Mouse (Mus musculus) heart, postnatal 14 days (tissue): ENCODE data around the gene Samd3. TPM values are rescaled to one million over a fixed set of nuclear protein-coding genes. Genes with fewer than 3 reads are reported as not detected.

ENCODE experiments used
- DNase-seq, 2 experiments: peaks; one replicate each; pipeline ENCODE4 v3.0.0; 2021 to 2022
- intact Hi-C: fragments of 180-260 bp; cut with DNase I; formaldehyde crosslinking; loops from one replicate; pipeline ENCODE4 v1.15.1; 2025
- long read RNA-seq, 2 experiments: library from polyadenylated mRNA; stranded (forward); transcript quantifications; one replicate each; pipeline ENCODE4 v2.0.0; 2021
- total RNA-seq, 2 experiments: library from RNA; stranded (reverse); gene quantifications; 2 replicates each; pipeline ENCODE4 v1.2.3; 2021

Gene Samd3
- total RNA-seq: not detected
- long read RNA-seq, experiment 1: 0 reads
- long read RNA-seq, experiment 2: 0 reads

GRCm38 (mm10) chr10:26229488-26229887, at the start of gene Samd3:
Gene Samd3, plus strand, starts transcription at chr10:26229707.
- no peak for DNase-seq
- intact Hi-C loops: no loop called here

DNA sequence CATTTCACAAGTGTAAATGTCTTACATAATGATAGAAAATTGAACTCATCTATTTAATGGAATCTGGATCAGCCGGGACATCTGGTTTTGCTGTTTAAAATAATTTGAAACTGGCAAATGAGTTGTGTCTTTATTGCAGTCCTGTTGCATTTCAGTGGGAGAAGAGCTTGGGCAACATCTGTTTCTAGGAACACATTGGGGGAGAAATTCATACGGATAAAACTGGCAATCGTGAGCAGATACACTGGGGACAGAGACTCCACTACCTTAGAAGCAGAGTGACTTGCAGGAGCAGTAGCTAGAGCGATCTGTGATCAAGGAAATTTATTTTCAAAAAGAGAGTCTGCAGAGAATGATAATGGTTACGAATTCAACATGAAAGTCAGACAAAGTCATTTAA, 44.2 kb upstream of the Samd3 start:
- intact Hi-C loops: no loop called here

DNA sequence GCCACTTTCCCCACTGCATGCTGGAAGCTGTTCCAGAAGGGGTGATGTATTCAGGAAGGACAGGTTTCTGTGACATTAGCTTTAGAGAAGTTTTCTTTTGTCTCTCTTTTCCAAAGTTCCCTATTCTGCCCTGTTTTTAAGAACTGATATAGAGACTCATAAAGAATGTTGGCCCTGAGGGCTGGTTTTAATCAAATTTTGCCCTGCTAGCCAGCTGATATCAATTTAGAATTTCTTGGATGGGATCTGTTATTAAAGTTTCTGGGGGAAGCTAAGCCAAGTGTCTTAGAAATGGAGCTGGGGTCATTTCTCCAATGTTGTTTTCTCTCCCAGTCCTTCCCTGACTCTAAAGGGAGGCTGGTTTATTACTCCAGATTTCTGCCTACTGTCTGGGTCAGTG, 38.7 kb upstream of the Samd3 start:
- no peak for DNase-seq
- intact Hi-C loops: no loop called here

More for the DNA sequence above, 44.2 kb upstream of the Samd3 start:
- DNase-seq: no peak

DNA sequence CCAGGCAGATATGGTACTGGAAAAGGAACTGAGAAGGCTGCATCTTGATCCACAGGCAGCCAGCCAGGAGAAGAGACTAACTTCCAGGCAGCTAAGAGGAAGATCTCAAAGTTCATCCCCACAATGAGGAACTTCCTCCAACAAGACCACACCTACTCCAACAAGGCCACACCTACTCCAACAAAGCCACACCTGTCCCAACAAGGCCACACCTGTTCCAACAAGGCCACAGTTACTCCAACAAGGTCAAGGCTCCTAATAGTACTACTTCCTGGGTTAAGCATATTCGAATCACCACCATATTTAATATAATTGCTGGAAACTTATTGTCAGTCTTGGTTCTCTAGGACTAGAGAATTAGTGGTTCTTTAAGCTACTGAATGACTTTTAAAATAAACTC, 34.6 kb upstream of the Samd3 start:
- DNase-seq: no peak
- intact Hi-C loops: no loop called here

DNA sequence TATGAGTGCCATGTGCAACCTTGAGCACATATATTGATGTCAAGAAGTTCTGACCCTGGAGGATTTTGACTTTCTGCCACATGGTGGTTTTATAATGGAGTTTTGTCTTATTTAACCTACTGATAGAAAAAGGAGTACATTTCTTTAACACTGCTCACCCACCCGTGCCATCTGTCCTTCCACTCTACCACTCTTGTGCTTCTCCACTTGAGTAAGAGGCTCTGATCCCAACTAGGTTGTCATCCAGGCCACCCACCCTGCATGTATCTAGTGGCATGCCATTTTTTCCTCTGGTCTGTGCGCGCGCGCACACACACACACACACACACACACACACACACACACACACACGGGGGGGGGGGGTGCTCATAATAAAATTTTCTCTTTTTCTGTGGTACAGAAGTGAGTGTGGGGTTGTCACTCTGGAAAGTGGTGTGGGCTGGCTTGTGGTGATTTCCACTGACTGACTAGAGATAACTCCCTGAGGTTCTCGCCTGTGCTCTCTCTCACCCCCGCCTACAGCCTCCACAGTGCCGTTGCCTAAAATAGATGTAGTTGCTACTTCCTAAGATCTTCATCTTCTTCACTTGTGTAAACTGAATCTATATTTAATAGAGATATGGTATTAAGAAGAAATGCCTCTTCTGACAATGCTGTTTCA, 26.7 kb upstream of the Samd3 start:
- no peak for DNase-seq
- intact Hi-C loops: no loop called here

- intact Hi-C loops: no loop called here
Measured at GRCm38 (mm10) chr10:26220729-26221128, 8.8 kb upstream of the Samd3 start.

DNA sequence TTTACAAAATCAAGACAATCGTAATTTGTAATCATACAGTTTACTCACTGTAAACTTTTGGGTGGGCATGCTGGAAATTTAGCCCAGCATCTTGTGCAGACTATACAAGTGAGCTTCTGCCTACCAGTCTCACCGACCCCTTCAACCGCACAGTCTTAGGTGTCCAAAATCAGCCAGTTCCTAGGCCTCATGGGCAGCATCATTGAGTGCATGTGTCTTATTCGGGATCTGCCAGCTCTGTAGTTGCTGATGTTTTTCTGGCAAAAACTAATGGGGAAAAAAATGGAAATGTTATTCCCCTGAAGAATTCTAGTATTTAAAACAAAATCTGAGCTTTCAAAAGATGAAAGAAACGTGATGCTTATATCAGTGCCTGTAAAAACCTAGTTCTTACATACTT, 3.3 kb upstream of the Samd3 start:
- DNase-seq: no peak
- intact Hi-C loops: no loop called here

More at GRCm38 (mm10) chr10:26220729-26221128, 8.8 kb upstream of the Samd3 start:
- DNase-seq: no peak

DNA sequence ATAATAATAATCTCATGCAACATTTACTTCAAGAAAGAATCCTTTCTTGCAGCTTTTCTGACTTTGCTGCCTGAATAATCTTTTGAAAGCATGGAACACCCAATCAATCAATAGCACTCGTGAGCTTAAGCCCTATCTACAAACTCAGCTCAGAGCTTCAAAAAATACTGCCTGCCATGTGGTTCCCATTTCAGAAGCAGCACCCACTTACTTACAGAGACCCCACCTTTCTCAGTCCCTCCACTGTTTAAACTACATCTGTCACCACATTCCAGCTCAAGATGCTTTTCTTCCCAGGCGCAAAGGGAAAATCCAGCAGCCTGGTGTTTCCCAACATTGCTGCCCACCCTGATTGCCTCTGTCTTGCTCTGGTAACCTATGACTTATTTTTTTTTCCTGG, 2.8 kb upstream of the Samd3 start:
- no peak for DNase-seq
- intact Hi-C loops: no loop called here

GRCm38 (mm10) chr10:26228187-26228586, 1.3 kb upstream of the Samd3 start:
- no peak for DNase-seq
- intact Hi-C loops: no loop called here

DNA sequence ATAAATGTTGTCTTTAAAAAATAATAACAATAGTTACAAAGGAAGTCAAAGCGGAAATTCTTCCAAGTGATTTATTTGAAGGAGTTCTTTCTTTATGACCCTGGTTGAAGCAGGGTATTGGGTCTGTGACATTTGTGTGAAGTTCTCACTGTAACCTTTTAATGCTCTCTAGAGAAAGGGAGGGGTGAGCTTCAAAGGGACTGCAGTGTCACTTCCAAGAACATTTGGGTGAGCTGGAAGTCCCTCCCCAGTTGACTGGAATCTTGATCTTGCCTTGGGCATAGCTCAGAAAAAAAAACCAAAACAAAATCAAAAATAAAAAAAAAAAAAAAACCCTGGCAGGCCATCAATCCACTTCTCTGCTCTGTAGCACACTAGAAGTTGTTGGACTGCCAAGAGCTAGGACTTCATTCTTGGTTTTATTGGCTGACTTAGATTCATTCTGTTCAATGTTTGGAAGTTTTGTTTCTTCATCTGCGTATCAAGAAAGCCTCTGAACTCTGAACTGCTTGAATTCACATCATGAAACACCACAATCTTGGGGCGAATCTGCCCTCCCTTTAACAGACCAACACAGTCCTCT, 2.7 kb downstream of the Samd3 start:
- intact Hi-C loops: no loop called here

GRCm38 (mm10) chr10:26238559-26238958, 9.1 kb downstream of the Samd3 start:
- intact Hi-C loops: no loop called here
- no peak for DNase-seq

More for the DNA sequence above, 2.7 kb downstream of the Samd3 start:
- DNase-seq: no peak

DNA sequence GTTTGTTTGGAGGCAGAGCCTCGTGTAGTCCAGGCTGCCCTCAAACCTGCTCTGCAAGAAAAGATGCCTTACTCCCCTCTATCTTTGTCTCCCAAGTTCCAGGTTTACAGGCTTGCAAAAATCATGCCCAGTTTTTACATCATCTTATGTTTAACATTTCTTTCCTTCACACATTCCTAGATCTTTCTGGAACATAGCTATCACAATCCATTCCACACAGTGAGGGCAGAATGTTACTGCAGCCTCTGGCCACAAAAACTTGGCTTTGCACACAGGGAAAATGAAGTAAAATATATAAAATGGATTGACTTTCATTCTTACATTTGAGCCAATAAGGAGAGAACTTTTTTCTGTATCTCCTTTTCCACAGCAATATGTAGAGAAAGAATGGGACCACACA, 9.6 kb downstream of the Samd3 start:
- intact Hi-C loops: no loop called here
- DNase-seq: no peak

DNA sequence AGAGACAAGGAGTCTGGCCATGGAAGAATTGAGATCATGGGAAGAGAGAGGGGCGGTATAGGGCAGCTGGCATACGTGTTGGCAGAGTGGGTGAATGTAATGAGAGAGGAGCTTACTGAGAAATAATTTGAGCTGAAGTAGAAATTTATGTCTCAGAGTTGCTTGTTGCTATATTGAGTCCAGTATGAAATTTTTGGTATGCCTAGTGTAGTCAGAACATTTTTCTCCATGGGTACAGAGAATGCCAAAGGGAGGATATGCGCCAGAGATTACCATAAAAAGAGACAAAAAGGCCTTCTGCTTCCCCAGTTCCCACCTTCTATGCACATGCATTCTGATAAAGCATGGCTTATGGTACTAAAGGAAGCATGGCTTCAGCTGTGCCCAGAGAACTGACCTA, 13.7 kb downstream of the Samd3 start:
- intact Hi-C loops: no loop called here
- no peak for DNase-seq

DNA sequence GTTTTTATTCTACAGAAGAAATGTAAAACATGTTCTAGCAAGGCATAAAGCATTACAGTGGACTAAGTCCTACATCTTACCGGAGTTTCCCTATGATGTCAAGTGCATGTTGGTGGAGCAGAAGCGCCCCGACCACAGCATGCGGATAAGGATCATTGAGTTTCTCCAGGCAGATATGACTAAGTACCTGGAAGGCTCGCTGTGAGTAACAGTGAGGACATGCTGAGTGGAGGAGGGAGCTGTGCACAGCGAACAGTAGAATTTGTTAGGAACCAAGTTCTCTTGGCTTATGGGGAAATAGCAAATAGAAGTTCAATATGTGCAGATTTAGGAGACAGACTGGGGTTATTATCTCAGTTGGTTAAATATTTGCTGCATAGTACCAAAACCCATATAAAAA, 15.0 kb downstream of the Samd3 start:
- no peak for DNase-seq
- intact Hi-C loops: no loop called here

GRCm38 (mm10) chr10:26249426-26250165, 20.1 kb downstream of the Samd3 start:
- intact Hi-C loops: no loop called here
- no peak for DNase-seq

- DNase-seq: no peak
- intact Hi-C loops: no loop called here
Measured at GRCm38 (mm10) chr10:26259908-26260307, 30.4 kb downstream of the Samd3 start.

DNA sequence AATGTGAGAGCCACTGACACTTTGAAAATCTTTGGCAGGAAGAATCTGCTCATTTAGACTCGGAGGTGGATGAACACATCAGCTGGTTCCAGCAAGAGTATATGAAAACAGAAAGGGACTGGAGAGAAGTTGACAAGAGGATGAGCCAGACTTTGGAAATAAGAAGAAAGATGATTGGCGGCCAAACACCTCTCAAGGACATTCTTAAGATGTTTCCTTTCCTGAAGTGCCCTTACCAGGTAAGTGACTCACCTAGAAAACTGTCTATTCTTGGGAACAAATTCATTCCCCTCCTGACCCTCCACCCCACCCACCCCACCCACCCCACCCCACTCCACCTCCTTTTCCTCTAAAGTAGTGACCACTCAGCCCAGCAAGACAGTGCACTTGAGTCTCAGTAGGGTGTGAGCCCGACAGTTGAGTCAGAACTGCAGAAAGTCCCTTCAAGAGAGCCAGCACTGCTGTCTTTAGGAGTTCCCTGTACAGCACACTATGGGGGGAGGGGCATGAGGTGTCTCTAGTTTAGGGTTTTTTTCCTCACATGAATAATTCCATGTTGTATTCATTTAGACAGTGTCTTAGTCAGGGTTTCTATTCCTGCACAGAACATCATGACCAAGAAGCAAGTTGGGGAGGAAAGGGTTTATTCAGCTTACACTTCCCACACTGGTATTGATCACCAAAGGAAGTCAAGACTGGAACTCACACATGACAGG, 34.4 kb downstream of the Samd3 start:
- intact Hi-C loops: no loop called here
- no peak for DNase-seq

- no peak for DNase-seq
- intact Hi-C loops: no loop called here
Measured at GRCm38 (mm10) chr10:26275414-26275813, 45.9 kb downstream of the Samd3 start.

- intact Hi-C loops: no loop called here
- no peak for DNase-seq
Measured at GRCm38 (mm10) chr10:26280009-26280408, 50.5 kb downstream of the Samd3 start.

DNA sequence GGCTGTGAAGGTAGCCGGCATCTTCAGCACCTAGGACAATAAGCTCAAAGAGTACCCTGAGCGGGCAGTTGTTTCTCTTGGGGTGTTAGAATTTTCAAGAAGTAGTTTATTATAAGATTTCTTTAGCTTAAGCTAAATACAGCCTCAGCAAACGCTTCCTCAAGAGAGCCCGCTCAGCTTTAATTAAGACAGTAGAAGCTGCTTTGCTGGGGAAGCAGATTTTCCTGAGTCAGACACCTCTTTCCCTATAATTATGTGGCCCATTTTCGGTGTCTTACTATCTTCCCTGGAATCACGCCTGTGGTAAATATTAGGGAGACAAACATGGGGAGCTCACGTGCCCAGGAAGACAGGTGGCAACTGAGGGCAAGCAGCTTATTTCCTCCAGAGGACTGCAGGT, 57.6 kb downstream of the Samd3 start:
- intact Hi-C loops: no loop called here

DNA sequence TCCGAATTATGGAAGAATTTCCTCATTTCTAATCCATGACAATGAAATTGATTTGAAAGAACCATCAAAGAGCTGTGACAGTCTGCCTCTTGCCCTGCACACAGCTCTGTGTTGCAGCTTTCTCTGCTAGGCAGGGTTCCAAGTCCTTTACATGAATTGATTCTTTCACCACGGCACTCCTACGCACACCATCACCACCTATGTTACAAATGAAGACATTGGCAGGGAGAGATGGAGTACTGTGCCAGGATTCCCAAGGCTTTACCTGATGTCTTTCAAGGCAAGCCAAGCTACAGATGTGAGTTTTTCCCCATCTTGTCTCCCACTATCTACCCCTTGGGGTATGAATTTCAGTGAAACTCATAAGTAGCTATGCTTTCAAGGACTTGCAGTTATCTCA, 67.7 kb downstream of the Samd3 start:
- intact Hi-C loops: no loop called here

More for the DNA sequence above, 57.6 kb downstream of the Samd3 start:
- no peak for DNase-seq

More for the DNA sequence above, 67.7 kb downstream of the Samd3 start:
- DNase-seq: no peak
